Mouse (Mus musculus) embryonic facial prominence, embryonic 14.5 days (tissue): Measurements from ENCODE around the gene Tprn. TPM values are rescaled to one million over a fixed set of nuclear protein-coding genes. Genes with fewer than 3 reads are reported as not detected.

ENCODE experiments used
- ATAC-seq: fragments of 200-750 bp; cut with Nextera tagmentation; 2 replicates; pipeline ENCODE4 v1.8.0; 2017; ENCODE audit warnings: low read depth, moderate number of reproducible peaks, moderate TSS enrichment
- DNase-seq: peaks from one replicate; pipeline ENCODE4 v3.0.0-alpha.2; 2015; ENCODE audit warnings: low spot score
- H3K27ac ChIP-seq: fragments of 300-500 bp; sonication (generic); replicated peaks from 2 replicates; pipeline ENCODE4 v1.5.1; 2014; ENCODE audit warnings: low read depth, mild to moderate bottlenecking, low read length, moderate library complexity
- H3K27me3 ChIP-seq: fragments of 300-500 bp; sonication (generic); replicated peaks from 2 replicates; pipeline ENCODE4 v1.6.1; 2014; ENCODE audit warnings: low read length; ENCODE audit not compliant: control insufficient read depth, insufficient read depth
- H3K36me3 ChIP-seq: fragments of 300-500 bp; sonication (generic); 2 replicates; pipeline ENCODE4 v1.6.1; 2014; ENCODE audit warnings: low read length, mixed read lengths; ENCODE audit not compliant: control insufficient read depth, insufficient read depth
- H3K4me1 ChIP-seq: fragments of 300-500 bp; sonication (generic); 2 replicates; pipeline ENCODE4 v1.6.1; 2014; ENCODE audit warnings: antibody characterized with exemption, low read length; ENCODE audit not compliant: control insufficient read depth, insufficient read depth
- H3K4me2 ChIP-seq: fragments of 300-500 bp; sonication (generic); 2 replicates; pipeline ENCODE4 v1.6.1; 2014; ENCODE audit warnings: low read depth, mild to moderate bottlenecking, low read length, moderate library complexity, mixed read lengths
- H3K4me3 ChIP-seq: fragments of 300-500 bp; sonication (generic); 2 replicates; pipeline ENCODE4 v1.5.1; 2014; ENCODE audit warnings: low read depth, mild to moderate bottlenecking, low read length
- H3K9ac ChIP-seq: fragments of 300-500 bp; sonication (generic); 2 replicates; pipeline ENCODE4 v1.6.1; 2014; ENCODE audit warnings: low read depth, mild to moderate bottlenecking, low read length, moderate library complexity, mixed read lengths
- H3K9me3 ChIP-seq: fragments of 300-500 bp; sonication (generic); 2 replicates; pipeline ENCODE4 v1.6.1; 2016; ENCODE audit warnings: low read length; ENCODE audit not compliant: control insufficient read depth
- WGBS: fragments of 180-500 bp; shearing (Covaris S2); extraction: QIAGEN DNeasy Blood & Tissue Kit; methylation state at CpG from one replicate; pipeline ENCODE4 v1.1.7; 2014; 5-methylcytosine and 5-hydroxymethylcytosine counted together
- polyA plus RNA-seq: library from polyadenylated mRNA; unstranded; fragments of >200 nt; fragmentation: Nextera tagmentation; extraction: Ambion mirVana; gene quantifications from 2 replicates; pipeline ENCODE4 v1.2.1, GENCODE M21; 2014

The Tprn gene
- polyA plus RNA-seq: 4.6 and 5.1 TPM in 2 replicates

- ATAC-seq: peak; percentile 99
- peaks cover 16% of the 10 kb centered on the region for H3K27me3 ChIP-seq
- DNase-seq: peak; percentile 99
- H3K27ac ChIP-seq: no peak within 1 kb of the TSS; the same call in 1 of the 2 replicates
- H3K9me3 ChIP-seq: no peaks in the 10 kb centered on the region
- H3K4me1 ChIP-seq: peaks cover 21% of the 10 kb centered on the region
- peak within 1 kb of the TSS; percentile 98 for H3K4me2 ChIP-seq
- H3K36me3 ChIP-seq: no peaks in the 10 kb centered on the region
- 1% methylated on average over 9 of the region's 39 CpGs for WGBS
- peak within 1 kb of the TSS; percentile 69 for H3K9ac ChIP-seq
- H3K4me3 ChIP-seq: peak within 1 kb of the TSS; percentile 75
These were observed at the start of gene Tprn for GRCm38 (mm10) chr2:25262291-25262767. Tprn (plus strand) TSS chr2:25262618.

GRCm38 (mm10) chr2:25213266-25213865 lies 49.1 kb upstream of the Tprn start:
- 71% methylated on average over 17 of the region's 23 CpGs for WGBS

GRCm38 (mm10) chr2:25214444-25214843 lies 48.0 kb upstream of the Tprn start, which contains the start of gene Stpg3:
Stpg3 (minus strand) TSS chr2:25214637.
- DNase-seq (no peak), ATAC-seq (no peak)
- WGBS: 68% methylated on average over 3 of the region's 3 CpGs
- H3K27me3 ChIP-seq: no peaks in the 10 kb centered on the region
- no peak within 1 kb of the TSS for H3K4me3 ChIP-seq
- no peaks in the 10 kb centered on the region for H3K36me3 ChIP-seq
- no peak within 1 kb of the TSS for H3K4me2 ChIP-seq
- no peak within 1 kb of the TSS for H3K27ac ChIP-seq
- peaks cover 11% of the 10 kb centered on the region for H3K4me1 ChIP-seq
- no peak within 1 kb of the TSS for H3K9ac ChIP-seq
- H3K9me3 ChIP-seq: no peaks in the 10 kb centered on the region

More at GRCm38 (mm10) chr2:25213266-25213865, 49.1 kb upstream of the Tprn start:
- Histone ChIP-seq H3K4me1 (peaks cover 11% of the 10 kb centered on the region), H3K4me2 (no peak overlapping the region), H3K36me3 (peaks cover 8% of the 10 kb centered on the region; the same call in 1 of the 2 replicates), H3K9me3 (no peaks in the 10 kb centered on the region), H3K9ac (no peak overlapping the region), H3K27ac (no peak overlapping the region), H3K4me3 (no peak overlapping the region), H3K27me3 (no peaks in the 10 kb centered on the region)
- DNase-seq (no peak), ATAC-seq (no peak)

GRCm38 (mm10) chr2:25217666-25218065 lies 44.8 kb upstream of the Tprn start:
- ATAC-seq (no peak), DNase-seq (no peak)
- WGBS: 51% methylated on average over 2 of the region's 2 CpGs
- no peaks in the 10 kb centered on the region for H3K9me3 ChIP-seq
- no peak overlapping the region for H3K27ac ChIP-seq
- H3K4me3 ChIP-seq: no peak overlapping the region
- H3K9ac ChIP-seq: no peak overlapping the region
- no peak overlapping the region for H3K4me2 ChIP-seq
- peaks cover 10% of the 10 kb centered on the region for H3K36me3 ChIP-seq
- H3K4me1 ChIP-seq: no peaks in the 10 kb centered on the region
- no peaks in the 10 kb centered on the region for H3K27me3 ChIP-seq

GRCm38 (mm10) chr2:25218445-25218844 lies 44.0 kb upstream of the Tprn start, which contains the start of gene Fam166a:
Fam166a (plus strand) TSS chr2:25218745.
- DNase-seq (no peak), ATAC-seq (no peak)
- H3K4me2 ChIP-seq: no peak within 1 kb of the TSS
- no peak within 1 kb of the TSS for H3K9ac ChIP-seq
- H3K27me3 ChIP-seq: no peaks in the 10 kb centered on the region
- H3K4me3 ChIP-seq: no peak within 1 kb of the TSS
- H3K9me3 ChIP-seq: no peaks in the 10 kb centered on the region
- H3K27ac ChIP-seq: no peak within 1 kb of the TSS
- H3K4me1 ChIP-seq: peaks cover 3% of the 10 kb centered on the region; the same call in 1 of the 2 replicates
- peaks cover 10% of the 10 kb centered on the region for H3K36me3 ChIP-seq

- Histone ChIP-seq H3K27me3 (no peaks in the 10 kb centered on the region), H3K4me1 (peaks cover 11% of the 10 kb centered on the region; the same call in 1 of the 2 replicates), H3K9ac (no peak overlapping the region), H3K36me3 (peaks cover 10% of the 10 kb centered on the region), H3K9me3 (no peaks in the 10 kb centered on the region), H3K27ac (no peak overlapping the region), H3K4me2 (no peak overlapping the region), H3K4me3 (no peak overlapping the region)
- ATAC-seq (no peak), DNase-seq (no peak)
- 71% methylated on average over 5 of the region's 5 CpGs for WGBS
These were observed 41.1 kb upstream of the Tprn start for GRCm38 (mm10) chr2:25221331-25221772.

GRCm38 (mm10) chr2:25223681-25224491 lies 38.5 kb upstream of the Tprn start:
- Histone ChIP-seq H3K4me2 (peak overlapping the region; percentile 94), H3K27me3 (no peaks in the 10 kb centered on the region), H3K4me3 (peak overlapping the region; percentile 91), H3K36me3 (peaks cover 10% of the 10 kb centered on the region), H3K9me3 (no peaks in the 10 kb centered on the region), H3K4me1 (peaks cover 15% of the 10 kb centered on the region), H3K9ac (peak overlapping the region; percentile 89), H3K27ac (peak overlapping the region; percentile 91)
- ATAC-seq (peak; percentile 10), DNase-seq (peak; percentile 71)
- WGBS: under 1% methylated on average over 49 of the region's 53 CpGs

GRCm38 (mm10) chr2:25224492-25224765 lies 38.0 kb upstream of the Tprn start, which contains the start of gene Tubb4b:
Tubb4b (minus strand) TSS chr2:25224702.
- H3K9me3 ChIP-seq: no peaks in the 10 kb centered on the region
- no peak for ATAC-seq
- peak within 1 kb of the TSS; percentile 91 for H3K4me3 ChIP-seq
- peak within 1 kb of the TSS; percentile 94 for H3K4me2 ChIP-seq
- H3K36me3 ChIP-seq: peaks cover 10% of the 10 kb centered on the region
- peaks cover 17% of the 10 kb centered on the region for H3K4me1 ChIP-seq
- peak within 1 kb of the TSS; percentile 97 for H3K27ac ChIP-seq
- H3K9ac ChIP-seq: peak within 1 kb of the TSS; percentile 89
- H3K27me3 ChIP-seq: no peaks in the 10 kb centered on the region
- DNase-seq: no peak
- WGBS: under 1% methylated on average over 12 of the region's 17 CpGs
